Mouse (Mus musculus) kidney, adult 8-10 months (tissue): Measurements from ENCODE around the gene Cpne5.
"Not testable (repeated sequence)": the region's sequence is repeated elsewhere in the genome, so short reads cannot be mapped to it uniquely, and the experiment has no call there.

Source experiments
- DNase-seq, 2 experiments: peaks; one replicate each; pipeline ENCODE4 v3.0.0; 2022

Gene Cpne5

GRCm38 (mm10) chr17:29256507-29256906 lies 18.5 kb upstream of the Cpne5 start:
- DNase-seq: no peak

- not testable (repeated sequence) for DNase-seq
These were observed 16.8 kb upstream of the Cpne5 start for GRCm38 (mm10) chr17:29254784-29255183.

- no peak for DNase-seq
These were observed 15.7 kb upstream of the Cpne5 start for GRCm38 (mm10) chr17:29253684-29254083.

- no peak for DNase-seq
These were observed 15.3 kb upstream of the Cpne5 start for GRCm38 (mm10) chr17:29253236-29253635.

DNA sequence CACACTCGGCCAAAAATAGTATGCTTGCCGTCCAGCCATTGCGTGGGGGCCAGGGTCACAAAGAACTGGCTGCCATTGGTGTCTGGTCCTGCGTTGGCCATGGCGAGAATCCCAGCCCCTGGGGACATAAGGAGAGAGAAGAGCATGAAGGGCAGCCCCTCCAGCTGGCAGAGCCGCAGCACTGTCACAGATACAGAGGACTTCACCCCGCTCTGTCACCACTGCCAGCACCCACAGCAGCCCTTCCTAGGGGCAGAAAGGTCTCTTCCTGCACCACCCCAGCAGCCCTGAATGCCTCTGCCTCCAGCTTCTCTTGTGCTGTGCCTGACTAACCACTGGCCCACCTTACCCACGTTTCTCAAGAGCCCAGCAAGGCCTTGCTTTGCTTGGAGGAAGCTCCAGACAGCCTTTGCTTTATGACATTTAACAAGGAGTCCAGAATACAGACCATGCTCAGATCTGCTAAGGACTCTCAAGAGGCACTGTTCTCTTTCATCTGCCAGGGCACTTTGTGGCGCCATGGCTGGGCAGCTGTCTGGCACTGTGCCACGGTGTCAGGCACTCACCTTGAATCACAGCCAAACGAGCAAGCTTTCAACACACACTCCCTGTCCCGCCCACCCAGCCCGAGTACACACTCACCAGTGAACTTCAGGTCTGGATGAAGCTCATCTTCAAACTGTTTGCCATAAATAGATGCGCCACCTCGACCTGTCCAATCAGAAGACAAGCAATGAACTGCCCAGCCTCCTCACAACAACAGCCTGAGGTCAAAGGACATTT lies 13.8 kb upstream of the Cpne5 start:
- DNase-seq: peak; percentile 86 to 88

- DNase-seq: not testable (repeated sequence)
These were observed 13.0 kb upstream of the Cpne5 start for GRCm38 (mm10) chr17:29251006-29251405.

GRCm38 (mm10) chr17:29249512-29249911 lies 11.5 kb upstream of the Cpne5 start:
- DNase-seq: peak; percentile 70 to 76

DNA sequence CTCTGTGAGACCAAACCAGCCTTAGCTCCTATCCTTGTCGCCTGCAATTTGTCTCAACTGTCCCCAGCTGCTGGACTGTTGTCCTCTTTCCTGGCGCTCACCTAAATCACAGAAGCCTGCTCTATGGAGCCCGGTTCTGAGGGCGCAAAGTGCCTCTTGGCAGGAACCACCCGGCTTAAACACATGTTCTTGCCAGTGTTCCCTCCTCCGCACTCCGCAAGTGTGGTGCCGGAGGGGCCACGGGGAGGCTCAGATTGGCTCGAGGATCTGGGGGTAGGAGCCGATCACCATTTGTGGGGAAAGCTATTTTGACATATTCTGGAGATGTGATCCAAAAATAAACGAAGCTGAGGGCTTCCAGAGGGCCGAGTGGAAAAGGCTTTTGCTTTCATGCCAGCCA lies 9.9 kb upstream of the Cpne5 start:
- DNase-seq: no peak

GRCm38 (mm10) chr17:29246602-29247001 lies 8.6 kb upstream of the Cpne5 start:
- DNase-seq: peak in 1 of 2 experiments; percentile 57

- DNase-seq: no peak
These were observed 7.8 kb upstream of the Cpne5 start for GRCm38 (mm10) chr17:29245725-29246124.

DNA sequence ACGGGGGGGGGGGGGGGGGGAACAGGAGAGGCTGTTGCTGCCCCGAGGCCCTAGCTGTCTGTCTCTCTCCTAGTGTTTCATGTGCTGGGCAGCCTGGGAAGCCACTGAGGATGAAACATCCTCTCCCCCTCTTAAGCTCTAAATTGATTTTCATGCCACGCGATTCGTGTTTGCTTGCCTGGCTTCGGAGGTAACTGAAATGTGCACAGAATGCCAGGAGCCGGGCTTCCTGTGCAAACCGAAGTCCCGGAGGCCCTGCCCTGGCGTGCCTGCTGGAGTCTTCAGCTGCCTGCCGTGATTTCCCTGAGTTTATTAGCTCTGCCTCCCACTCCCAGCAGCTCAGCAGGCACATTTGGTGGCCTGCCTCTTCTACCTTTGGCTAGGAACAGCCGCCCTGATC lies 6.9 kb upstream of the Cpne5 start:
- no peak for DNase-seq

DNA sequence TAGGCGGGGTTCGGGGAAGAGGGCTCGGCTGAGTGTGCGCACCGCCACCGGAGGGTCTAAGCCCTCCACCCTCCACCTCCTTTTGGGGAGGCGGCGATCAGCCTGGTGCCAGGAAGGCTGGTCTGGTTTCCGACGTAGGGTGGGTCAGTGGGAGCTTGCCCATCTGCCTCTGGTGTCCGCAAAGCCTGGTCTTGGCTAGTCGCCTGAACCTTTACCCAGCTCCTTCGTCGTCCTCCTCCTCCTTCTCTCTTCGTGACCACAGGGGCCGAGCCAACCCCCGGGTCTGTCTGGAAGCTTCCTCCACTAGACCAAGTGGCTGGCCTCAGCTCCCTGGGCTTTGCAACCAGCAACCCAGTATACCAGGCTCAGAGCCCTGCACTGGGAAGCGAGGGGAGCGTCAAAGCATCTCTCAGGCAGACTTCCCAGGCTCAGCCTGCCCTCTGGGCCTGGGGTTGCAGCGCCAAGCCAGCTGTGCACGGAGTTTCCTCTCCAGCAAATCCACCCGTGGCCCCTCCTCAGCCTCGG lies 516 bp upstream of the Cpne5 start:
- DNase-seq: no peak

DNA sequence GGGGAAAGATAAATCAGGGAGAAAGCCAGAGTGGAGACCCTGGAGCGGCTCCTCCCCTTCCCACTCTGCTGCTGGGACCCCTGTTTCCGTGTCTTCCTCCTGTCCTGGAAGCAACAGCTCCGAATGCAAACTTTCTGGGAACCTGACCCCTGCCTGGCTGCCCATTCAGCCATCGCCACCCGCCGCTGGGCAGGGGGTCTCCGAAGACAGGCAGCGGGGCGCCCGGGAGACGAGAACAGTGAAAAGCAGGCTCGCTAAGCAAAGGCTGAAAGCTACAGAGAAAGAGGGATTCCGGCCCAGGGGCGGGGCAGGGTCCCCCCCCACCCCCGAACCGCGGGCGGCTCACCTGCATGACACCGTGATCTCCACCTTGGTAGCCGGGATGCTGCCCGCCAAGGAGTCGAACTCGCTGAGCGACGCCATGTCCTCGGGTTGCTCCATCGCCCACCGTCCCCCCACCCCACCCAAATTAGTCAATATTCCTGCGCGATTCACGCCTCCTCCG lies 648 bp downstream of the Cpne5 start:
- DNase-seq: no peak

DNA sequence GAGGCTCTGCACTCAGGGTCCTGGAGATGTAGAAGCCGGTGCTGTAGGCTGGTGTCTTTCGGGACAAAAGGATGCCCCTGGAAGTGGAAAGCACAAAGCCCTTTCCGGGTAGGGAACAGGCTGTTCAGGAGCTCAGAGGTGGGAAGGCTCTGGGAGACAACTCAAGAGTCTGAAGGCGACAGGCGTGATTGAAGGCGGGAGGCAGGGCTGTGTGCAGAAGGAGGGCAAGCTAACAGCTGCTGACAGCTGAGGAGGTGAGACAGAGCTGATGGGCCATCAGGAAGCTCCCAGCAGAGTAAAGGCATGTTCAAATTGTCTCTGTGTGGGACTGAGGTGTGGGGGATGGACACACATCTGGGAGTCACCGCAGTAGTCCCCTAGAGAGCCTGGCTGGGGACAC lies 1.9 kb downstream of the Cpne5 start:
- DNase-seq: no peak

DNA sequence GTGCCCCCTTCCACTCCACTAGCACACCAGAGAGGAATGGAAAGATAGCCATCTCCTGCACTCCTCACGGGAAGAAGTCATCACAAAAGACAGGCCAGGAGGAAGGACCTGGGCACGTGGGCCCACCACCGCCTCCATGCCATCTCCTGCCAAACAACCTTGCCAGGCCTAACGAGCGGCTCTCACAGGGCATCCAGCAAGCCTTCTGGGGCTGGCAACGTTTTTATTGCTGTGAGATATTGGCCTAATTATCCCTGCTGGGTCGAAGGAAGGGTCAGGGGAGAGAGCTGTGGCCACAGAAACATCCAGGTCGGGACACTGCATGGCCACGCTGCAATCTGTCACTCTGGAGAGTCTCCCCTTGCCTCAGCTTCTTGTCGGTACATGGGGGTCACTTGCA lies 6.9 kb downstream of the Cpne5 start:
- DNase-seq: no peak

DNA sequence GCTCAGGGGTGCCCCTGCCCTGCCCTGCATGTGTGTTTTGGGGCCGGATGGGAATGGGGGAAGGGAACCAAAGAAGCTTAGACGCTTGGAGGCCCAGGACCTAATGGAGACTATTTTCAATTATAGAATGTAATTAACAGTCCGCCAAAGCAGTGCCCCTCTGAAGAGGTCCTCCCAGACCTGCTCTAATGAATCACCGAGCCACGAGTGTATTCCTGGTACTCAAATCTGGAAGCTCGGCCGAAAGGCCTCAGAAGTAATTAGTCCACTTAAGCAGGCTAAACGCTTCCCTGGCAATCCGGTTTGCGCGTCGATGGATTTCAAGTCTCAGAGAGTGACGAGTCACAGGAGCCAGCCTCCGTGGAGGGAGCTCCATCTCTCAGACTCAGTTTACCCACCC lies 17.3 kb downstream of the Cpne5 start:
- no peak for DNase-seq

GRCm38 (mm10) chr17:29218017-29218416 lies 19.9 kb downstream of the Cpne5 start:
- no peak for DNase-seq

- DNase-seq: no peak
These were observed 21.9 kb downstream of the Cpne5 start for GRCm38 (mm10) chr17:29216078-29216477.

GRCm38 (mm10) chr17:29214655-29215054 lies 23.3 kb downstream of the Cpne5 start:
- no peak for DNase-seq

DNA sequence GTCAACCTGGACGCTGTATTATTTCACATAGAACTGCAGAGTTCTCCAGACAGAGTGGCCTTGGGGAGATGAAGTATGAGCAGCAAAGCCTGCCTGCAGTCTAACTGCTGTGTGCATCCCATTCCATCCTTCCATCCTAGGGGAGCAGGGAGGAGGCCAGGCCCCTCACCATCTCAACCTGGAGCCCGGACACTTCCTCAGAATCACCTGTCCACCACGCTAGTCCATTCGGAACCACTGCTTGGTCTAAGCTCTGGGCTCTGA lies 23.8 kb downstream of the Cpne5 start:
- no peak for DNase-seq

DNA sequence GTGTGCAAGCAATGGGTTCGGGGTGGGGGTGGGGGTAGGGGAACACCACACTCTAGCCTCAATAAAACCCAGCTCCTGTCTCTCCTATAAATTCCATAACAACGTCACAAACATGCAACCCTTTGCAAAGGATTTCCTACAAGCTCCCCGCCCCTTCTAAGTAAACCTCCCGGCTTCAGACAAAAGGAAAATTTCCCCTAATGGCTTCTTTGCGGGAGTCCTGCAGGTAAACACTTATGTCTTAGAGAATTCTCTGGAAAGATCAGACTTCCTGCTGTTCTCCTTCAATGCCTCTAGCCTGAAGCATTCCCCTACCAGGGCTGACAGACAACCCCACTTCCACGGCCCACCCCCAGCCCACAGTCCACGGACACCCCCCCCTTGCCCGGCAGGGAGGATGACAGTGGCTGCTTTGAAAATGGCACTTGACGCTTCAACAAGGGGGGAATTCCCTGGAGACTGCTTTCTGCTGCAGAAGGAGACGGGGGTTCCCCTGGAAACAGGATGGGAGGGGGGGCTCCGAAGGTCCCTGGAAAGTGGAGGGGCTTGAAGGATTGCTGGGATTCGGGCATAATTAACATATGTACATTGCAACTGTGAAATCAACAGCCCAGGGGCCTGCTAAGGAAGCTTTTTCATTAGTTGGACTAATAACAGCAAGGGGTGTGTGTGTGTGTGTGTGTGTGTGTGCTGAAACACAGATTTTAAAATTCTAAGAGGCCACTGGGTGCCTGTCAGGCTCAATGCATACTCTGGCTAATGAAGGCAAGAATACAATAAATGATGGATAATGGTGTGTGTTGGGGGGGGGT lies 24.4 kb downstream of the Cpne5 start:
- no peak for DNase-seq

DNA sequence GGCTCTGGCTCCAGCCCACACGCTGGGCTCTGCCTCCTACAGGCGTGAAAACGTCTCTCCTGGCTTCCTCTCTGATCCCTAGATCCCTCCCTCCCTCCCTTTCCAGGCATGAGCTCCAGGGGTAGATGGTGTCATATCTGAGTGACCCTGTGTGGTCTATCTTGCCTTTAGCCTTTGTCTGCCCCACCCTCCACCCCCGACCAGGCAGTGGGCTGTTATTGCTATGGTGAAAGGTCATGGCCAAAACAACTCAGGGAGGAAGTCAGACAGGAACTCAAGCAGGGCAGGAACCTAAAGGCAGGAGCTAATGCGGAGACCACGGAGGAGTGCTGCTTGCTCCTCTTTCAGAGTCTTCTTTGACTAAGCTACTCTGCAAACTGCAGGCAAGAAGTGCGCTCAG lies 26.1 kb downstream of the Cpne5 start:
- DNase-seq: no peak

GRCm38 (mm10) chr17:29210037-29210436 lies 27.9 kb downstream of the Cpne5 start:
- DNase-seq: no peak

- DNase-seq: no peak
These were observed 31.9 kb downstream of the Cpne5 start for GRCm38 (mm10) chr17:29206052-29206451.
